Mouse (Mus musculus): ENCODE data around the gene Fthl17a.

DNA sequence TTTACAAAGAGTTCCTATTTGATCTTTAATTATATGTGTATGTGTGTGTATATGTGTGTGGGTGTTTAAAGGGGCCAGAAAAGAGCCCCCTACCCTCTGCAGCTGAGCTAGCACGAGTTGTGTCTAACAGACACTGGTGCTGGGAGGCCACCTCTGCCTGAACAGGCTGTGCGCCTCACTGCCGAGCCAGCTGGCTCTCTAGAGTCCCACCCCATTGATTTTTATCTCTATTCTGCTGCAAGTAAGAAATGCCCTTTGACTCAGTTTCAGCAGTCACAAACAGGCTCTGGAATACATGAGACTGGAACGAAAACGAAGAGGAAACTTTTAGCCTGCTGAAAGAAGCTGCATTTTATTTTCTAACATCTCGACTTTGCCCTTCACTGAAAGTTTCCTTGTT lies 22.8 kb downstream of the Fthl17a start:
- TF ChIP-seq EP300 (IDR thresholded peaks at IDR 0.05; ENCODE audit: insufficient read depth, low read depth, low read length) (no peak), POLR2A (IDR thresholded peaks at IDR 0.05; ENCODE audit: insufficient read depth, low read length) (no peak)

Data from ES-Bruce4 (cell line).